Mouse (Mus musculus) midbrain, embryonic 15.5 days (tissue): ENCODE measurements around the gene Nsf. TPM values are rescaled to one million over a fixed set of nuclear protein-coding genes. Genes with fewer than 3 reads are reported as not detected.

Experiments used
- ATAC-seq: fragments of 200-750 bp; cut with Nextera tagmentation; replicated peaks from 2 replicates; pipeline ENCODE4 v1.8.0; 2017; ENCODE audit warnings: moderate TSS enrichment
- H3K27ac ChIP-seq: fragments of 300-500 bp; sonication (generic); 2 replicates; pipeline ENCODE4 v1.5.1; 2015; ENCODE audit warnings: mild to moderate bottlenecking, inconsistent platforms
- H3K27me3 ChIP-seq: fragments of 300-500 bp; sonication (generic); replicated peaks from 2 replicates; pipeline ENCODE4 v1.6.1; 2015; ENCODE audit warnings: inconsistent platforms
- H3K36me3 ChIP-seq: fragments of 300-500 bp; sonication (generic); replicated peaks from 2 replicates; pipeline ENCODE4 v1.6.1; 2015; ENCODE audit warnings: inconsistent platforms
- H3K4me1 ChIP-seq: fragments of 300-500 bp; sonication (generic); 2 replicates; pipeline ENCODE4 v1.6.1; 2015; ENCODE audit warnings: inconsistent platforms
- H3K4me2 ChIP-seq: fragments of 300-500 bp; sonication (generic); 2 replicates; pipeline ENCODE4 v1.6.1; 2015; ENCODE audit warnings: inconsistent platforms, mild to moderate bottlenecking, moderate library complexity
- H3K4me3 ChIP-seq: fragments of 300-500 bp; sonication (generic); 2 replicates; pipeline ENCODE4 v1.5.1; 2015; ENCODE audit warnings: mild to moderate bottlenecking, inconsistent platforms
- H3K9ac ChIP-seq: fragments of 300-500 bp; sonication (generic); 2 replicates; pipeline ENCODE4 v1.6.1; 2015; ENCODE audit warnings: mild to moderate bottlenecking, inconsistent platforms
- H3K9me3 ChIP-seq: fragments of 300-500 bp; sonication (generic); 2 replicates; pipeline ENCODE4 v1.6.1; 2016; ENCODE audit warnings: inconsistent platforms
- WGBS: fragments of 180-500 bp; shearing (Covaris S2); methylation state at CpG from one replicate; pipeline ENCODE4 v1.1.7; 2015; ENCODE audit warnings: mixed read lengths; 5-methylcytosine and 5-hydroxymethylcytosine counted together
- polyA plus RNA-seq: library from polyadenylated mRNA; unstranded; fragments of >200 nt; fragmentation: Nextera tagmentation; extraction: Ambion mirVana; gene quantifications from 2 replicates; pipeline ENCODE4 v1.2.1, GENCODE M21; 2015

Gene Nsf
- polyA plus RNA-seq, 1 experiment from 2014 or later = 203 TPM

DNA sequence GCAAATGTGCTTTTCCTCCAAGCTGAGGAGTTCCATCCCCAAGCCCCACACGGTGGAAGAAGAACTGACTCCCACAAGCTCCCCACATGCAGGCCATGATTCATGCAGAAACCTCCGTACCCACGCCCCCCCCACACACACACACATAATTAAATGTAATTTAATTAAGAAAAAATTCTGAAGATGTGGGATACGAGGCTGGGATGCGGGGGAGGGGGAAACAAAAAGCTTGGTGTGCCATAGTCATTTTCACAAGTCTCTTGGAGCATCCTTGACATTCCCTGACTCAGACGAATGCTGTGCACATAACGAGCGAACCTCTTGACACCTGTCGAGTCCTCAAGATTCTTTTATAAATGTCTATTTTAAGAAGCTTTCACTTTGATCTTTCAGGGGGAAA is 16.4 kb downstream of the Nsf start:
- Histone ChIP-seq H3K36me3 (no peaks in the 10 kb centered on the region), H3K27me3 (no peaks in the 10 kb centered on the region), H3K4me2 (no peak overlapping the region), H3K4me3 (no peak overlapping the region), H3K4me1 (no peaks in the 10 kb centered on the region; the same call in 1 of the 2 replicates), H3K9ac (no peak overlapping the region), H3K9me3 (no peaks in the 10 kb centered on the region), H3K27ac (no peak overlapping the region)
- 75% methylated on average over 9 of the region's 9 CpGs for WGBS
- no peak for ATAC-seq

DNA sequence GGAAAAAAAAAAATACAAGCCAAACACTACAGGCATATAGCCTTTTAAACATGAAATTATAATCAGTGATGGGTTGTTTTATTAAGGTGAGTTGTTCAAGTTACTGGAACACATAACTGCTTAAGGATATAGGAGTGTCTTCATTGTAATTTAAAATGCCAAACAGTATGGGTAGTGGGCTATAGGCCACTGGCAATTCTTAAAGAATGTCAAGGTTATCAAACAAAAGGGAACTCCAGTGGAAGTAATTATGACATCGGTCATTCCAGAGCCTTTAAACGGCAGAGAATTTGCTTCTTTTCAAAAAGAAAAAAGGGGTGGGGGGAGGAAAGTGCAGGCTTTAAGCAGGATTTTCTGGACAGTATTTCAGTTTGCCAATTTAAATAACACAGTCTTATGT is 18.1 kb downstream of the Nsf start:
- no peak overlapping the region for H3K9ac ChIP-seq
- no peaks in the 10 kb centered on the region for H3K9me3 ChIP-seq
- no peaks in the 10 kb centered on the region for H3K36me3 ChIP-seq
- WGBS = 25% methylated on average over 2 of the region's 2 CpGs
- no peak overlapping the region for H3K4me2 ChIP-seq
- no peak for ATAC-seq
- H3K4me3 ChIP-seq = no peak overlapping the region
- no peak overlapping the region for H3K27ac ChIP-seq
- no peaks in the 10 kb centered on the region; the same call in 1 of the 2 replicates for H3K4me1 ChIP-seq
- H3K27me3 ChIP-seq = no peaks in the 10 kb centered on the region

DNA sequence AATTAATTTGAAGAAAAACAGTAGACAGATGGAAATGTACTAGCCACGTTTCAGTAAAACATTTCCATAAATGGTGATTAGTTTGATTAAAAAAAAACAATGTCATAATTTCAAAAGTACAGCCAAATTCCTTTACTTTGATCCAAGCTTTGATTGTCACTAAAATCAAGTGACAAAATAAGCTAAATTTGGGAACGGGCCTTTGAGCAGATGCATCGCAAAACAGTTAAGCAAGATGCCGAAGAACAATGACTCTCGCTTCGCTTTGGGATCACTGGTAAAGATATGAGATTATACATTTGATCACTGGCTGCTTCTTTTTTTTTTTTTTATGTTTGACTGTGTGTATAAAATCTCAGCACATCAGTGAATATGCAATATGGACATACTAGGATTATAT is 20.0 kb downstream of the Nsf start:
- 90% methylated on average over 6 of the region's 6 CpGs for WGBS
- H3K4me3 ChIP-seq = no peak overlapping the region

DNA sequence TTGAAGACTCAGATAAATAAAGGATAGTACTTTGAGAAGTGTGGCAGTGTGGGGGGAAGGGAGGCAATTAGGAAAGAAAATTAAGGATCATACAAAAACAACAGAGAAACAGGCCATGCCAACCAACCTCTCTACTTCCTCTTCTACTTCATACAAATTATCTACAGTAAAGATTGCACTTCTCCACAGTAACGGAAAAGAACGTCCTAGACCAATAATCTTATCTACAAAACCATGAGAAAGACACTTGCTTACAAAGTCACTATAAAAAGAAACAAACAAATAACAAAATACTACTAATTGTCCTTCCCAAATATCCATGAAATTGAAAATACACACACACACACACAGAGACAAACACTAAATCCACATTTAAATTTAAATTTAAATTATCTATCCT is 29.9 kb downstream of the Nsf start:
- H3K9me3 ChIP-seq = no peaks in the 10 kb centered on the region
- peaks cover 8% of the 10 kb centered on the region; the same call in 1 of the 2 replicates for H3K36me3 ChIP-seq
- no peak overlapping the region for H3K4me2 ChIP-seq
- H3K27ac ChIP-seq = no peak overlapping the region
- H3K4me1 ChIP-seq = no peaks in the 10 kb centered on the region
- no peaks in the 10 kb centered on the region for H3K27me3 ChIP-seq
- H3K4me3 ChIP-seq = no peak overlapping the region
- no peak for ATAC-seq
- WGBS = 95% methylated on average over 2 of the region's 2 CpGs
- H3K9ac ChIP-seq = no peak overlapping the region

More for the DNA sequence above, 20.0 kb downstream of the Nsf start:
- H3K4me2 ChIP-seq = no peak overlapping the region
- H3K9me3 ChIP-seq = no peaks in the 10 kb centered on the region
- H3K27ac ChIP-seq = no peak overlapping the region
- no peak for ATAC-seq
- no peaks in the 10 kb centered on the region for H3K27me3 ChIP-seq
- no peak overlapping the region for H3K9ac ChIP-seq
- peaks cover 3% of the 10 kb centered on the region; the same call in 1 of the 2 replicates for H3K4me1 ChIP-seq
- H3K36me3 ChIP-seq = peaks cover 6% of the 10 kb centered on the region; the same call in 1 of the 2 replicates

DNA sequence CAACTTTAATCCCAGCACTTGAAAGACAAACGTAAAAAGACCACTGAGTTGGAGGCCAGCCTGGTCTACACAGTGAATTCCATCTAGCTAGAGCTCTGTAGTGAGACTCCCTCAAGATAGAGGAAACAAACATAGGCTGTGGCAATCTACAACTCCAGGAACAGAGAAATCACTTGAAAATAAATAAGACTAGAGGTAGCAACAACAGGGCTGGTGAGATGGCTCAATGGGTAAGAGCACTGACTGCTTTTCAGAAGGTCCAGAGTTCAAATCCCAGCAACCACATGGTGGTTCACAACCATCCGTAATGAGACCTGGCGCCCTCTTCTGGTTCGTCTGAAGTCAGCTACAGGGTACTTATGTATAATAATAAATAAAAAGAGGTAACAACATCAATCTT is 30.6 kb downstream of the Nsf start:
- no peaks in the 10 kb centered on the region for H3K27me3 ChIP-seq
- WGBS = 86% methylated on average over 4 of the region's 4 CpGs
- no peaks in the 10 kb centered on the region for H3K4me1 ChIP-seq
- 0 out of 2 replicates have a peak, but pooled peaks have one; percentile 9 for ATAC-seq
- H3K27ac ChIP-seq = no peak overlapping the region
- no peaks in the 10 kb centered on the region for H3K9me3 ChIP-seq
- no peak overlapping the region for H3K4me2 ChIP-seq
- H3K9ac ChIP-seq = no peak overlapping the region
- peaks cover 8% of the 10 kb centered on the region; the same call in 1 of the 2 replicates for H3K36me3 ChIP-seq
- H3K4me3 ChIP-seq = no peak overlapping the region

DNA sequence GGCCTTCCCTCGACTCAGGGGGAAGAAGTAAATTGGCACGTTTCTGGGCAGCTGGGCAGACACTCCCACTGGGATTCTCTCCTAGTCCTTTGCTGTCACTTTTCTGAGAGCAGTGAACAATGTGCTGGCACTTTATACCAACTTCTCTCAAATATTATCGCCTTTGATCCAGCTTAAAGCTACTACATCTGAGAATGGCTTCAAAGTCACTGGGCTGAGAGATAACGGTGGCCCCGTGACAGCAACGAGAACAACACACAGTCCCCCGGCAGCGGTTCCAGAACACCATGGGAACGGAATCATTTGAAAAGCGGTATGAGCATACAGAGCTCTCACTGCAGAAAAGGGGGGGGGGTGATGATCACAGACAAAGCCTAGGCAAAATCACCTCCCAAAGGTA is 31.0 kb downstream of the Nsf start:
- no peak overlapping the region for H3K4me3 ChIP-seq
- H3K4me1 ChIP-seq = no peaks in the 10 kb centered on the region
- no peaks in the 10 kb centered on the region for H3K9me3 ChIP-seq
- no peak overlapping the region for H3K4me2 ChIP-seq
- H3K9ac ChIP-seq = no peak overlapping the region
- peak; percentile 58 for ATAC-seq
- 73% methylated on average over 10 of the region's 10 CpGs for WGBS
- H3K36me3 ChIP-seq = peaks cover 8% of the 10 kb centered on the region; the same call in 1 of the 2 replicates
- no peaks in the 10 kb centered on the region for H3K27me3 ChIP-seq
- H3K27ac ChIP-seq = no peak overlapping the region

DNA sequence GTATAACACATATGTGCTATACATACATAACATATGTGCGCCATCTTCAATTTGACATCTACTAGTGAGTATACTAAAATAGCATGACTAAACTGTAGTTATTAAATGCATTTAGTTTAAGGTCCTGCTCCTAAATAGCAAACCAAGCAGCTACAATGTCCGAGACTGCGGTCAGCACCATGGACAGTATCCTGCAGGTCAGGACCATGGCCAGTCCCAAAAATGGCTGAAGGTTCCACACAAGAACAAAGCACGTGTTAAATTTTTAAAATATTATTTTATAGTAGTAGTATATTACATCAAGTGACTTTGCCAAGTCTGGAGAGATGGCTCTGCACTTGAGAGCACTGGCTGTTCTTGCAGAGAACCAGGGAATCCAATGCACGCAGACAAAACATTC is 33.2 kb downstream of the Nsf start:
- 79% methylated on average over 5 of the region's 5 CpGs for WGBS
- Histone ChIP-seq H3K27me3 (no peaks in the 10 kb centered on the region), H3K4me3 (no peak overlapping the region), H3K4me1 (no peaks in the 10 kb centered on the region), H3K9me3 (no peaks in the 10 kb centered on the region), H3K27ac (no peak overlapping the region), H3K4me2 (no peak overlapping the region), H3K9ac (no peak overlapping the region), H3K36me3 (peaks cover 3% of the 10 kb centered on the region; the same call in 1 of the 2 replicates)
- ATAC-seq = no peak

DNA sequence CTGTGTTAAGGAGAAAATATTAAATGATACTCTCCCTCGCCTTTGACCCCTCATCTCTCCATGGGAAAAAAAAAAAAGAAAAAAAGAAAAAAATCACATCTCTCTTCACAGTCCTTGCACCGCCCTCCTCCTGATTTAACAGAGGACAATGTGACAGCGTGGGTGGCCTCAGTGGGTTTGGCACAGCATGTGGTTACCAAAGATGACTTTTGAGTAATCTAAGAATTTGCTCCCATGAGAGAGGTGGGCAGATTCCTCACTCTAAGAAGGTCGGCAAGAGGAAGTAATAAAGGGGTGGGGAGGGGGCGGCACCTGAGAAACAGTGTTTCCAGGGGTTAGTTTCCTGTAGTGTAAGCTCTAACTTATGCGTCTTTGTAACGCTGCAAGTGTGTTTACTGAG is 37.0 kb downstream of the Nsf start:
- Histone ChIP-seq H3K4me2 (no peak overlapping the region), H3K4me3 (no peak overlapping the region), H3K27me3 (no peaks in the 10 kb centered on the region), H3K36me3 (peaks cover 18% of the 10 kb centered on the region), H3K4me1 (no peaks in the 10 kb centered on the region), H3K9ac (no peak overlapping the region), H3K27ac (no peak overlapping the region), H3K9me3 (no peaks in the 10 kb centered on the region)
- ATAC-seq = no peak
- WGBS = 74% methylated on average over 7 of the region's 7 CpGs

DNA sequence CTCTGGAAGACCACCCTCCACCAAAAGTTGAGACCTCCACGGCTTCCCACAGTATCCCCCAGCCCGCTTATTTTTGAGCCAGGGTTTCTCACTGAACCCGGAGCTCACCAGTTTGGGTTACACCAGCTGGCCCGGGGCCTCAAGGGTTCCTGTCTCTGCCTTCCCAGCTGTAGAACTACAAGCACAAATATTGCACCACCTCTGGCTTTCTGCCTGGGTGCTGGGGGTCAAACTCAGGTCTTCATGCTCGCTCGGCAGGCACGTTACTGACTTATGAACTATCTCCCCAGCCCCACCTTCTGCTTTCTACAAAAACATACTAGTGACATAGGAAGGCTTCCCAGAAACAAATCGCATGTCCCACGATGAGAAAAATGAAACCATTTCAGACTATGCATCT is 38.2 kb downstream of the Nsf start:
- 94% methylated on average over 9 of the region's 9 CpGs for WGBS
- Histone ChIP-seq H3K27me3 (no peaks in the 10 kb centered on the region), H3K36me3 (peaks cover 18% of the 10 kb centered on the region), H3K27ac (no peak overlapping the region), H3K9me3 (no peaks in the 10 kb centered on the region), H3K4me1 (no peaks in the 10 kb centered on the region), H3K4me3 (no peak overlapping the region), H3K4me2 (no peak overlapping the region), H3K9ac (no peak overlapping the region)
- no peak for ATAC-seq

DNA sequence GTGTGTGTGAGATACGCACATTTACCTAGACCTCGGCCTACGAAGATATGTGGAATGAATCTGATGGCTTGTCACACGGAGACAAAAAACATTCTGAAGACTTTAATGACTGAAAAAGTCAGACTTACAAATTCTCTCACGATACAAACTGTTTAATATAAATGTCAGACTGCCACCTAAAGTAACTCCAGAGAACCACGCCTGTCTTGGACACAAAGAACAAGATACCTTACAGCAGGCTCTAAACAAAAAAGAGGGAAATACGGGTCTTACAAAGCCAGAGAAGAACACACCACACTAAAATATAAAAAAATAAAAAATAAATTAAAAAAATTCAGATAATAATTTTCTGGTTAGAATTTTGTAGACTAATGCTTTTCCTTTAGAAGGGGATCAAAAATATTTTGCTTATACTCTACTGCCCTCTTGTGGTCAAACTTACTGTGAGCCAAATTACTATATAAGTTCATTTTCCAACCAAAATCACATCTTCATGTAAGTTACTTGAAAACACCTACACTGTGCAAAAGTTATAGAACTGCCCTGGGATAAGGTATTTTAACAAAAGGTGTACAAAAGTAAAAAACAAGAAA is 42.8 kb downstream of the Nsf start:
- H3K9ac ChIP-seq = no peak overlapping the region
- ATAC-seq = no peak
- no peaks in the 10 kb centered on the region for H3K27me3 ChIP-seq
- peaks cover 6% of the 10 kb centered on the region; the same call in 1 of the 2 replicates for H3K4me1 ChIP-seq
- WGBS = 45% methylated on average over 7 of the region's 7 CpGs
- H3K4me3 ChIP-seq = no peak overlapping the region
- peaks cover 18% of the 10 kb centered on the region for H3K36me3 ChIP-seq
- no peaks in the 10 kb centered on the region for H3K9me3 ChIP-seq
- no peak overlapping the region for H3K4me2 ChIP-seq
- H3K27ac ChIP-seq = no peak overlapping the region

DNA sequence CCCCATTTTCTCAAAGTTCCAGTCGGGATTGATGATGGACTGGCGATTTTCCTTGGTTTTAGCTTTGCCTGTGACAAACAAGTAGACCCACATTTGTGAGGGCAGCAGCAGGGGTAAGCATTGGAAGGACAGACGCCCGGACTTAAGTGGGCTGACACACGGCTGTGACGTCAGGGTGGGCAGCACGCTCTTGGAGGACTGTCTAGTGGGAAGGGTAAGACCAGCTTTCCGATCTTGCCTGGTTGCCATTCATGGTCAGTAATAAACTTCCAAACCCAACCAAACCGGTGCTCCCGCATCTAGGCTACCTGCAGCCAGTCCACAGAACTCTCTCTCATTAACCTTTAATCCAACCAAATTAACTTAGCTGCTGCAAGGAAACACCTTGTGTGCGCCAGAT is 43.3 kb downstream of the Nsf start:
- Histone ChIP-seq H3K4me3 (no peak overlapping the region), H3K4me1 (peaks cover 11% of the 10 kb centered on the region; the same call in 1 of the 2 replicates), H3K9ac (no peak overlapping the region), H3K36me3 (peaks cover 18% of the 10 kb centered on the region), H3K9me3 (no peaks in the 10 kb centered on the region), H3K4me2 (no peak overlapping the region), H3K27me3 (no peaks in the 10 kb centered on the region), H3K27ac (no peak overlapping the region)
- ATAC-seq = no peak; the same call in 1 of the 2 replicates
- 88% methylated on average over 11 of the region's 11 CpGs for WGBS

DNA sequence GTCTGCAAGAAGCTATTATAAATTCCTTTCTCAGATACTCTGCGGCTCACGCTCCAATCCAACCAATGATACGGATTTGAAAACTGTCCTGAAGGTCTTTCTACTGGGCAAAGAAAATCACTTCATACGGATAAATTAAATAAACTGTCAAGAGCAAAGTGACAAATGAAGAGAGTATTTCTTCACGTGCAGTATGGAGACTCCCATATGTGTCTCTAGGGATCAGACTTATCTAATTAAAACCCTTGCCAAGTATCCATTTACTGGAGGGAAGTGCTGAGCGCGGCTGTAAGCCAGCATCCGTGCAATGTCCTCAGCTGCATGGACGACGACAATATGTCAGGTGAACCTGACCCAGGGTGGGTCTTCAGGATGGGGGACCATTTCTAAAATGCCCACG is 44.0 kb downstream of the Nsf start:
- ATAC-seq = no peak
- Histone ChIP-seq H3K4me1 (peaks cover 12% of the 10 kb centered on the region; the same call in 1 of the 2 replicates), H3K36me3 (peaks cover 13% of the 10 kb centered on the region), H3K4me3 (no peak overlapping the region), H3K27ac (no peak overlapping the region), H3K4me2 (no peak overlapping the region), H3K9me3 (no peaks in the 10 kb centered on the region), H3K27me3 (no peaks in the 10 kb centered on the region), H3K9ac (no peak overlapping the region)
- WGBS = 76% methylated on average over 11 of the region's 11 CpGs

DNA sequence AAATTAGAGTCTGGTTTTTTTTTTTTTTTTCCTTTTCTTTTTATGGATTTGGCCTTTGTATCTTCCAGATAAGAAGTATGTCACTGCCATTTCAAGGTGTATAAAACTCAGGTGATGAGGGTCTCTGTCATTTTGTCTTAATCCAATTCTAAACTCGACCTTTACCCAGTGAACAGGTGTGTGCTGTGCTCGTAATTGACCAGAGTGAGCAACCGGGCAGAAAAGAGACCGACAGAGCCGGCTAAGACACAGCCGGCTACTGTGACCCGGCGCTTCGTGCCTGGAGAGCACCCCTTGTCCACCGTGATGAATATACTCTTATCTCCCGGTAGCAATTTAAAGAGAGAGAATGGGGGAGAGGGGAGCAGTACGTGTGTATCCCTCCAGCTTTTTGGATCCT is 44.5 kb downstream of the Nsf start:
- Histone ChIP-seq H3K36me3 (peaks cover 13% of the 10 kb centered on the region), H3K9me3 (no peaks in the 10 kb centered on the region), H3K4me3 (no peak overlapping the region), H3K9ac (no peak overlapping the region), H3K27ac (no peak overlapping the region), H3K27me3 (no peaks in the 10 kb centered on the region), H3K4me2 (no peak overlapping the region), H3K4me1 (peaks cover 12% of the 10 kb centered on the region; the same call in 1 of the 2 replicates)
- 78% methylated on average over 12 of the region's 12 CpGs for WGBS
- ATAC-seq = no peak
